Mouse (Mus musculus): ENCODE measurements around the gene Fam192a.

DNA sequence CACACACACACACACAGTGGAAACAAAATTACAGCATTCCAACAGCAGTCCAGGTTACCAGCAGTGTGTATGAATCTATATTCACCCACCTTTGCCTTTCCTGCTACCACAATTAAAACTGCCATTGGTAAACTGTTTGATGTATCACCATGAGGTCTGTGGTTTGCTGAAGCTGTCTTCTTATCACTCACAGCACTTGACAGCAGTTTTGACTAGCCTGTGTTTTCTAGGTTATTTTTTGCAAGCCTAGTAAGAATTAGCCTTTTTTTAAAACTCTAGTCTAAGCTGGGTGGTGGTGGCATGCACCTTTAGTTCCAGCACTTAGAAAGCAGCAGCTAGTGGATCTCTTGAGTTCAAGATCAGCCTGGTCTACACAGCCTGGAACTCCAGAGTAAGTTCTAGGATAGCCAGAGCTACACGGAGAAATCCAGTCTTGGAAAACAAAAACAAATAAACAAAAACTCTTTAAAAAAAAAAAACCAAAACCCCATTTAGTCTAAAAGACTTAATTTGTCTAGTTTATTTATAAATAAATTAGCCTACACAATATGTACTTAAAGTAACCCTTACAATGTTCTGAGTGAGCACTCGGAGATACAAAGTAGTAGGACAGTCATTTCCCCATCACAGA is 31.9 kb upstream of the Fam192a start:
- TF ChIP-seq CTCF (IDR thresholded peaks at IDR 0.05) (no peak), POLR2A (IDR thresholded peaks at IDR 0.05; ENCODE audit: insufficient read depth, low read depth, low read length) (no peak), EP300 (IDR thresholded peaks at IDR 0.05; ENCODE audit: insufficient read depth, low read depth, low read length) (no peak)
